Mouse (Mus musculus) urinary bladder, postnatal 25 days (tissue): ENCODE measurements around the gene Vmn1r239-ps.
"Not testable (repeated sequence)": the region's sequence is repeated elsewhere in the genome, so short reads cannot be mapped to it uniquely, and the experiment has no call there.

Experiments used
- DNase-seq: peaks from one replicate; pipeline ENCODE4 v3.0.0; 2022; ENCODE audit warnings: low spot score

Vmn1r239-ps gene

GRCm38 (mm10) chrX:147453610-147454009 lies at the start of gene Vmn1r239-ps:
Gene Vmn1r239-ps (minus strand): TSS chrX:147453710.
- DNase-seq = not testable (repeated sequence)

GRCm38 (mm10) chrX:147489551-147489950 lies 36.0 kb upstream of the Vmn1r239-ps start:
- DNase-seq = no peak

GRCm38 (mm10) chrX:147443386-147443785 lies 10.1 kb downstream of the Vmn1r239-ps start:
- DNase-seq = no peak

GRCm38 (mm10) chrX:147435400-147435799 lies 18.1 kb downstream of the Vmn1r239-ps start:
- no peak for DNase-seq

DNA sequence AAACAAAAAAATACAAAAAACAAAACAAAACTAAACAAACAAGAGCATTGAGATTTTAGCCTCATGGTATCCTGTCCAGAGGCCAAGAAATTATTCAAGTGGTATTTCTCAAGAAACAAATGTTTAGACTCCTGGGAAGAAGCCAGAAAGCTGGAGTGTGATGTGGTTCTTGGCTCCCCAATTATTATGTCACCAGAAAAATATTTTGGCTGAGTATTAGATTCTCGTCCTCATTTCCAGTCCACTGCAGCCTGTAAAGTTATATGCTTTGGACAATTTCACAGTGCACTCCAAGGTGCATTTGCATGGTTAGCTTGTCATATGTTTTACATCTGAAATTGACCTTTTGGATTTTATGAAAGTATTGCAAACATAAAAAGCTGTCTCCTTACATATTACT lies 23.8 kb downstream of the Vmn1r239-ps start:
- DNase-seq = no peak

- DNase-seq = no peak
Observed at GRCm38 (mm10) chrX:147429129-147429528, 24.4 kb downstream of the Vmn1r239-ps start, which contains the start of gene Il13ra2. Gene Il13ra2 (minus strand): TSS chrX:147429192.
